In the genomic region with DNA sequence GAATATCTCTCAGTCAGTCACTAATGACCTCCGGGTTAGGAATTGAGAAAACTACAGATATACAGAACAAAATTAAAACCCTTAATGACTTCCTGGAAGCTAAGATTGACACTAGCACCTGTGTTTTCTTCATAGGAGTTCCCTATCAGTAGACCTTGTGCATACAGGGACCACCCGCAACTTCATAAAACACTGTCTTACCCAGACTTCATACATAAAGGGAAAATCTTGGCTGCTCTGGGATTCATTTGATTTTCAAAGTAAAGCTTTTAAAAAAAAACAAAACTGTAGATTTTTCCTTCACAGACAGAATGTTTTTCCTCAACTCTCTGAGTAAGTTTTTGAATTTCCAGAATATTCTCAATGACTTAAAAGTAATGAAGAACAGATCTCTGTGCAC, we compare ENCODE assay signal across 21 mouse cellular contexts.
DNase-seq lines count a peak whose midpoint lies in the region; ATAC-seq lines count a peak whose summit lies in the region.
"Had no signal": no experiment of that assay in that cellular context is flagged by ENCODE, and none has a peak within 500 bp of the region (broad histone marks: within the 10 kb centered on the region; RNA-seq: fewer than 3 reads in every experiment).

No protein-coding gene starts in this region.

- H3K4me1 ChIP-seq in embryonic facial prominence, embryonic 11.5 days (ENCODE audit: control insufficient read depth, insufficient read depth, low read length), result no peaks in the 10 kb centered on the region
- H3K4me1 ChIP-seq in embryonic facial prominence, embryonic 10.5 days, result no peaks in the 10 kb centered on the region
- H3K4me1 ChIP-seq in embryonic facial prominence, embryonic 13.5 days, result peaks cover 6% of the 10 kb centered on the region
- peaks cover 14% of the 10 kb centered on the region for H3K4me1 ChIP-seq in limb, embryonic 13.5 days
- no peaks in the 10 kb centered on the region for H3K4me1 ChIP-seq in hindbrain, embryonic 12.5 days
- H3K4me1 ChIP-seq in heart, embryonic 12.5 days (replicated peaks), result no peaks in the 10 kb centered on the region
- H3K4me1 ChIP-seq: forebrain, embryonic 13.5 days; forebrain, embryonic 15.5 days had no signal

- no peak overlapping the region for H3K4me3 ChIP-seq in embryonic facial prominence, embryonic 11.5 days (ENCODE audit: low read depth, low read length)
- no peak overlapping the region for H3K4me3 ChIP-seq in embryonic facial prominence, embryonic 10.5 days
- no peak overlapping the region for H3K4me3 ChIP-seq in embryonic facial prominence, embryonic 13.5 days
- H3K4me3 ChIP-seq in limb, embryonic 13.5 days, result no peak overlapping the region
- H3K4me3 ChIP-seq in hindbrain, embryonic 12.5 days, result no peak overlapping the region
- H3K4me3 ChIP-seq in heart, embryonic 12.5 days, result no peak overlapping the region
- H3K4me3 ChIP-seq: forebrain, embryonic 13.5 days; forebrain, embryonic 15.5 days had no signal

- H3K27ac ChIP-seq in embryonic facial prominence, embryonic 11.5 days (replicated peaks; ENCODE audit: low read depth, low read length), result no peak overlapping the region
- no peak overlapping the region for H3K27ac ChIP-seq in embryonic facial prominence, embryonic 10.5 days (replicated peaks)
- peak overlapping the region; percentile 48; the same call in 1 of the 2 replicates for H3K27ac ChIP-seq in embryonic facial prominence, embryonic 13.5 days
- no peak overlapping the region; the same call in 1 of the 2 replicates for H3K27ac ChIP-seq in limb, embryonic 13.5 days
- H3K27ac ChIP-seq in hindbrain, embryonic 12.5 days, result no peak overlapping the region
- no peak overlapping the region for H3K27ac ChIP-seq in heart, embryonic 12.5 days (ENCODE audit: poor library complexity, severe bottlenecking)
- H3K27ac ChIP-seq: forebrain, embryonic 13.5 days; forebrain, embryonic 15.5 days had no signal

- no peak for ATAC-seq in embryonic facial prominence, embryonic 11.5 days (replicated peaks; ENCODE audit: insufficient number of reproducible peaks, low FRiP score, low TSS enrichment, low read depth)
- ATAC-seq in embryonic facial prominence, embryonic 13.5 days (ENCODE audit: insufficient number of reproducible peaks, insufficient read depth, low FRiP score, low TSS enrichment, low read depth), result no peak
- peak; percentile 73 for ATAC-seq in limb, embryonic 13.5 days (ENCODE audit: low FRiP score, low read depth)
- no peak for ATAC-seq in hindbrain, embryonic 12.5 days (ENCODE audit: low FRiP score)
- ATAC-seq in heart, embryonic 12.5 days (ENCODE audit: insufficient number of reproducible peaks, low FRiP score), result no peak
- ATAC-seq: forebrain, embryonic 13.5 days; forebrain, embryonic 15.5 days; forebrain, postnatal 0 days had no signal

- WGBS in embryonic facial prominence, embryonic 11.5 days, result 64% methylated on average over 2 of the region's 2 CpGs
- WGBS in embryonic facial prominence, embryonic 10.5 days, result 78% methylated on average over 2 of the region's 2 CpGs
- 38% methylated on average over 2 of the region's 2 CpGs for WGBS in embryonic facial prominence, embryonic 13.5 days
- 37% methylated on average over 2 of the region's 2 CpGs for WGBS in limb, embryonic 13.5 days
- WGBS in hindbrain, embryonic 12.5 days, result 88% methylated on average over 2 of the region's 2 CpGs
- 74% methylated on average over 2 of the region's 2 CpGs for WGBS in heart, embryonic 12.5 days

- no peaks in the 10 kb centered on the region for H3K36me3 ChIP-seq in embryonic facial prominence, embryonic 11.5 days (replicated peaks; ENCODE audit: control insufficient read depth, insufficient read depth, low read depth, low read length)
- no peaks in the 10 kb centered on the region for H3K36me3 ChIP-seq in embryonic facial prominence, embryonic 10.5 days (replicated peaks)
- no peaks in the 10 kb centered on the region for H3K36me3 ChIP-seq in embryonic facial prominence, embryonic 13.5 days
- no peaks in the 10 kb centered on the region for H3K36me3 ChIP-seq in limb, embryonic 13.5 days
- no peaks in the 10 kb centered on the region for H3K36me3 ChIP-seq in hindbrain, embryonic 12.5 days
- H3K36me3 ChIP-seq in heart, embryonic 12.5 days, result no peaks in the 10 kb centered on the region
- H3K36me3 ChIP-seq: forebrain, embryonic 15.5 days had no signal

- DNase-seq in embryonic facial prominence, embryonic 11.5 days (ENCODE audit: low spot score), result peak; percentile 38
- no peak for DNase-seq in embryonic facial prominence, embryonic 10.5 days (ENCODE audit: low spot score)
- peak; percentile 7 for DNase-seq in A20 (ENCODE audit: low read depth, low spot score)
- no peak for DNase-seq in lung, postnatal 36 days
- DNase-seq: adrenal gland, adult 2 months; adrenal gland, postnatal 10 days; adrenal gland, postnatal 25 days; cerebellum, adult 11 months; cerebellum, adult 18-20 months; cerebellum, adult 8-10 months; cerebellum, adult 9-11 months; cerebellum, postnatal 14 days; cerebellum, postnatal 36 days; embryo, embryonic 11 days; forebrain, postnatal 0 days had no signal

- no peaks in the 10 kb centered on the region for H3K27me3 ChIP-seq in embryonic facial prominence, embryonic 11.5 days (ENCODE audit: control insufficient read depth, insufficient read depth, low read length)
- no peaks in the 10 kb centered on the region for H3K27me3 ChIP-seq in embryonic facial prominence, embryonic 10.5 days (replicated peaks; ENCODE audit: low read depth, poor library complexity, severe bottlenecking)
- H3K27me3 ChIP-seq in embryonic facial prominence, embryonic 13.5 days, result no peaks in the 10 kb centered on the region
- H3K27me3 ChIP-seq in limb, embryonic 13.5 days, result no peaks in the 10 kb centered on the region
- H3K27me3 ChIP-seq in hindbrain, embryonic 12.5 days, result no peaks in the 10 kb centered on the region
- no peaks in the 10 kb centered on the region for H3K27me3 ChIP-seq in heart, embryonic 12.5 days (replicated peaks)
- H3K27me3 ChIP-seq: forebrain, embryonic 13.5 days; forebrain, embryonic 15.5 days had no signal

- H3K9me3 ChIP-seq in embryonic facial prominence, embryonic 11.5 days (replicated peaks; ENCODE audit: control insufficient read depth, low read length), result no peaks in the 10 kb centered on the region
- H3K9me3 ChIP-seq in embryonic facial prominence, embryonic 10.5 days, result no peaks in the 10 kb centered on the region
- no peaks in the 10 kb centered on the region for H3K9me3 ChIP-seq in embryonic facial prominence, embryonic 13.5 days
- no peaks in the 10 kb centered on the region for H3K9me3 ChIP-seq in limb, embryonic 13.5 days
- H3K9me3 ChIP-seq in hindbrain, embryonic 12.5 days (replicated peaks), result no peaks in the 10 kb centered on the region
- no peaks in the 10 kb centered on the region for H3K9me3 ChIP-seq in heart, embryonic 12.5 days (replicated peaks)
- H3K9me3 ChIP-seq: forebrain, embryonic 13.5 days; forebrain, embryonic 15.5 days had no signal

- no peak overlapping the region for H3K4me2 ChIP-seq in embryonic facial prominence, embryonic 11.5 days (ENCODE audit: low read depth, low read length)
- no peak overlapping the region for H3K4me2 ChIP-seq in embryonic facial prominence, embryonic 13.5 days
- H3K4me2 ChIP-seq in limb, embryonic 13.5 days (replicated peaks), result no peak overlapping the region
- no peak overlapping the region for H3K4me2 ChIP-seq in hindbrain, embryonic 12.5 days (replicated peaks)
- no peak overlapping the region for H3K4me2 ChIP-seq in heart, embryonic 12.5 days
- H3K4me2 ChIP-seq: forebrain, embryonic 13.5 days; forebrain, embryonic 15.5 days had no signal

- no peak overlapping the region for H3K9ac ChIP-seq in embryonic facial prominence, embryonic 11.5 days (replicated peaks; ENCODE audit: low read length)
- no peak overlapping the region for H3K9ac ChIP-seq in embryonic facial prominence, embryonic 13.5 days
- no peak overlapping the region for H3K9ac ChIP-seq in limb, embryonic 13.5 days
- no peak overlapping the region for H3K9ac ChIP-seq in hindbrain, embryonic 12.5 days
- H3K9ac ChIP-seq in heart, embryonic 12.5 days, result no peak overlapping the region
- H3K9ac ChIP-seq: forebrain, embryonic 13.5 days; forebrain, embryonic 15.5 days; forebrain, postnatal 0 days had no signal

Comparison
In these comparisons a context has a peak if more than half of its experiments do, and no peak if none do; other contexts are left out.
1. DNase-seq: peak in embryonic facial prominence, embryonic 11.5 days (single experiment) and A20 (single experiment); none in embryonic facial prominence, embryonic 10.5 days (single experiment) and lung, postnatal 36 days (single experiment).